Mouse (Mus musculus): ENCODE results near the gene Timm22.

GRCm38 (mm10) chr11:76399587-76400330 lies 7.0 kb upstream of the Timm22 start:
- TF ChIP-seq POLR2A (IDR thresholded peaks at IDR 0.05; ENCODE audit: low read depth, low read length) (no peak), CTCF (conservative IDR thresholded peaks at IDR 0.05; ENCODE audit: insufficient read depth, insufficient read length, low read depth, low read length) (no peak)

Measured in kidney, adult 2 months (tissue).